Mouse (Mus musculus) ES-E14 (cell line): Measurements from ENCODE around the gene Capn11. TPM values are rescaled to one million over a fixed set of nuclear protein-coding genes. Genes with fewer than 3 reads are reported as not detected.

Source experiments
- DNase-seq: peaks from one replicate; pipeline ENCODE4 v3.0.0-alpha.2; 2013; ENCODE audit warnings: low read depth, low spot score
- H3K27ac ChIP-seq: 2 replicates; pipeline ENCODE4 v1.5.1; 2012; ENCODE audit warnings: low read depth, mild to moderate bottlenecking, low read length, moderate library complexity, mixed read lengths; ENCODE audit not compliant: poor library complexity, insufficient read depth, severe bottlenecking
- H3K36me3 ChIP-seq: 2 replicates; pipeline ENCODE4 v1.6.1; 2012; ENCODE audit warnings: mild to moderate bottlenecking, low read length, moderate library complexity, mixed read lengths; ENCODE audit not compliant: control insufficient read depth, poor library complexity, insufficient read depth, severe bottlenecking
- H3K4me1 ChIP-seq, 2 experiments: fragments of 150-350 bp in 1 of 2; sonication (generic) in 1 of 2; 2 replicates each; pipeline ENCODE4 v1.6.1; 2012; ENCODE audit warnings: low read length in 2 of 2, mild to moderate bottlenecking in 1 of 2, mixed read lengths in 1 of 2; ENCODE audit not compliant: control insufficient read depth in 2 of 2, insufficient read depth in 2 of 2, poor library complexity in 1 of 2
- H3K4me3 ChIP-seq, 2 experiments: fragments of 150-350 bp in 1 of 2; sonication (generic) in 1 of 2; 2 replicates each; pipeline ENCODE4 v1.5.1; 2012; ENCODE audit warnings: low read length in 2 of 2, low read depth in 1 of 2, mild to moderate bottlenecking in 1 of 2, mixed read lengths in 1 of 2; ENCODE audit not compliant: insufficient read depth in 1 of 2, poor library complexity in 1 of 2, severe bottlenecking in 1 of 2
- H3K9ac ChIP-seq: 2 replicates; pipeline ENCODE4 v1.6.1; 2012; ENCODE audit warnings: low read depth, mild to moderate bottlenecking, low read length, mixed read lengths; ENCODE audit not compliant: poor library complexity, insufficient read depth, severe bottlenecking
- H3K9me3 ChIP-seq: fragments of 150-350 bp; sonication (generic); 2 replicates; pipeline ENCODE4 v1.6.1; 2012; ENCODE audit warnings: low read depth, mild to moderate bottlenecking, low read length; ENCODE audit not compliant: control insufficient read depth, insufficient read depth
- CHD2 ChIP-seq: IDR thresholded peaks from 2 replicates; pipeline ENCODE4 v1.6.1; 2014; ENCODE audit warnings: mild to moderate bottlenecking, low read depth, low read length, inconsistent platforms
- HCFC1 ChIP-seq: IDR thresholded peaks from 2 replicates; pipeline ENCODE4 v1.6.1; 2012; ENCODE audit warnings: low read length, inconsistent platforms, borderline replicate concordance; ENCODE audit not compliant: insufficient read depth
- MAFK ChIP-seq: IDR thresholded peaks from 2 replicates; pipeline ENCODE4 v1.6.1; 2014; ENCODE audit warnings: mild to moderate bottlenecking, low read depth, low read length, inconsistent platforms; ENCODE audit not compliant: insufficient read depth
- ZC3H11A ChIP-seq: IDR thresholded peaks from 2 replicates; pipeline ENCODE4 v1.6.1; 2012; ENCODE audit warnings: low read depth, mild to moderate bottlenecking, inconsistent platforms, low read length, borderline replicate concordance
- ZNF384 ChIP-seq: IDR thresholded peaks from 2 replicates; pipeline ENCODE4 v1.6.1; 2012; ENCODE audit warnings: low read depth, low read length, inconsistent platforms
- in situ Hi-C, 2 experiments: fragments of 600-800 bp; cut with MboI; formaldehyde crosslinking; loops; one replicate each; pipeline ENCODE4 v1.15.1; 2025; ENCODE audit warnings: low sequenced_read_pairs in 2 of 2, inconsistent platforms in 1 of 2; ENCODE audit not compliant: unreplicated experiment in 2 of 2
- total RNA-seq: library from RNA; depleted of rRNA; stranded (reverse); fragments of 300-350 nt; gene quantifications from 2 replicates; pipeline ENCODE4 v1.2.3, GENCODE M21; 2012

Gene Capn11
- total RNA-seq, 1 experiment, result not detected

GRCm38 (mm10) chr17:45663106-45663919 lies 4.2 kb upstream of the Capn11 start:
- Histone ChIP-seq H3K36me3 (peaks cover 38% of the 10 kb centered on the region), H3K9me3 (no peaks in the 10 kb centered on the region), H3K4me1 (peaks cover 0 to 26% of the 10 kb centered on the region in 2 experiments; a peak in 2 of 4 replicates), H3K27ac (no peak overlapping the region), H3K4me3 (no peak overlapping the region), H3K9ac (peak overlapping the region; percentile 33; the same call in 1 of the 2 replicates)
- peak; percentile 70 for DNase-seq
- TF ChIP-seq CHD2 (no peak), ZC3H11A (0 out of 2 replicates have a peak, but pooled peaks have one; percentile 17)
- in situ Hi-C loops, result no loop called here

GRCm38 (mm10) chr17:45655820-45656219 lies 3.3 kb downstream of the Capn11 start:
- in situ Hi-C loops, result no loop called here
- Histone ChIP-seq H3K4me3 (no peak overlapping the region), H3K9me3 (no peaks in the 10 kb centered on the region), H3K27ac (no peak overlapping the region), H3K4me1 (peaks cover 0 to 3% of the 10 kb centered on the region in 2 experiments; a peak in 2 of 4 replicates), H3K9ac (no peak overlapping the region), H3K36me3 (peaks cover 2% of the 10 kb centered on the region; the same call in 1 of the 2 replicates)
- peak; percentile 56 for DNase-seq
- TF ChIP-seq ZNF384, result no peak
- TF ChIP-seq HCFC1, result no peak
- no peak for TF ChIP-seq ZC3H11A

- H3K4me3 ChIP-seq, result no peak overlapping the region
- no peak overlapping the region for H3K9ac ChIP-seq
- no peak overlapping the region for H3K27ac ChIP-seq
- in situ Hi-C loops, result no loop called here
- no peaks in the 10 kb centered on the region; a peak in 1 of 4 replicates for H3K4me1 ChIP-seq
- TF ChIP-seq ZNF384 (no peak), ZC3H11A (no peak), MAFK (no peak), HCFC1 (no peak), CHD2 (no peak)
- H3K9me3 ChIP-seq, result no peaks in the 10 kb centered on the region
- no peaks in the 10 kb centered on the region for H3K36me3 ChIP-seq
- DNase-seq, result no peak
Measured at GRCm38 (mm10) chr17:45653233-45653632, 5.9 kb downstream of the Capn11 start.

GRCm38 (mm10) chr17:45644185-45644584 lies 14.9 kb downstream of the Capn11 start:
- in situ Hi-C loops, result no loop called here

More at GRCm38 (mm10) chr17:45644185-45644584, 14.9 kb downstream of the Capn11 start:
- H3K4me1 ChIP-seq, result peaks cover 0 to 2% of the 10 kb centered on the region in 2 experiments; a peak in 1 of 4 replicates
- TF ChIP-seq ZC3H11A (no peak), HCFC1 (no peak), ZNF384 (no peak), CHD2 (no peak), MAFK (no peak)
- H3K27ac ChIP-seq, result no peak overlapping the region
- no peak overlapping the region for H3K4me3 ChIP-seq
- DNase-seq, result no peak
- no peaks in the 10 kb centered on the region for H3K36me3 ChIP-seq
- H3K9ac ChIP-seq, result no peak overlapping the region
- no peaks in the 10 kb centered on the region for H3K9me3 ChIP-seq
